In the genomic region with DNA sequence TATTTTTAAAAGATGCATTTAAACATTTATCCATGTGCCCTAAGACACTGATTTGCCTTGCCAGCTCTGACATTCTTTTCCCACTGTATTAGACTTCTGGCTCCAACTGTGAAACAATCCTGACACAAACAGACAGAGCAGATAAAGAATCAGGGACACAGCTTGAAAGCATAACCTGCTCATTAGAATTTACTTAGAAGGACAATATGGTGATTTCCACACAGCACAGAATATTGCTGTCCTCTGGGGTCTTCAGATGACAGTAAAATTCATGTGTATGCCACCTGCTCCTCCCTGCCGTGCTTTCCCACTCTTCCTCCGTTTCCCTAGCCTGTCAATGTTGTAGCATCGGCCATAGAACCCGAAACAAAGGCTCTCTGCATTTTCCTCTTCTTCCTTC, we compare ENCODE assay signal across 18 mouse cellular contexts.
A peak's percentile ranks its signal among the peaks of the same experiment; 100 is the strongest.
DNase-seq lines count a peak whose midpoint lies in the region; ATAC-seq lines count a peak whose summit lies in the region.
"Had no signal": no experiment of that assay in that cellular context is flagged by ENCODE, and none has a peak within 500 bp of the region (broad histone marks: within the 10 kb centered on the region; RNA-seq: fewer than 3 reads in every experiment).

No protein-coding gene starts in this region.

- WGBS in hindbrain, embryonic 14.5 days = 50% methylated on average over 4 of the region's 4 CpGs
- 78% methylated on average over 4 of the region's 4 CpGs for WGBS in hindbrain, embryonic 10.5 days
- WGBS in neural tube, embryonic 12.5 days = 73% methylated on average over 4 of the region's 4 CpGs
- WGBS in neural tube, embryonic 15.5 days = 44% methylated on average over 4 of the region's 4 CpGs
- 53% methylated on average over 4 of the region's 4 CpGs for WGBS in neural tube, embryonic 14.5 days

- no peak overlapping the region for H3K9ac ChIP-seq in hindbrain, embryonic 14.5 days
- no peak overlapping the region for H3K9ac ChIP-seq in neural tube, embryonic 12.5 days
- no peak overlapping the region for H3K9ac ChIP-seq in neural tube, embryonic 15.5 days (replicated peaks)
- H3K9ac ChIP-seq in neural tube, embryonic 14.5 days (replicated peaks; ENCODE audit: low read depth, low read length) = no peak overlapping the region
- H3K9ac ChIP-seq: embryonic facial prominence, embryonic 12.5 days; forebrain, embryonic 13.5 days; forebrain, embryonic 15.5 days had no signal

- H3K4me3 ChIP-seq in hindbrain, embryonic 14.5 days (replicated peaks; ENCODE audit: low read length) = no peak overlapping the region
- H3K4me3 ChIP-seq in hindbrain, embryonic 10.5 days = no peak overlapping the region
- no peak overlapping the region for H3K4me3 ChIP-seq in neural tube, embryonic 12.5 days
- no peak overlapping the region for H3K4me3 ChIP-seq in neural tube, embryonic 15.5 days (replicated peaks)
- no peak overlapping the region for H3K4me3 ChIP-seq in neural tube, embryonic 14.5 days (ENCODE audit: low read depth, low read length)
- H3K4me3 ChIP-seq: embryonic facial prominence, embryonic 10.5 days; embryonic facial prominence, embryonic 12.5 days; forebrain, embryonic 13.5 days; forebrain, embryonic 15.5 days had no signal

- H3K27me3 ChIP-seq in hindbrain, embryonic 14.5 days (ENCODE audit: control insufficient read depth, insufficient read depth, low read length) = no peaks in the 10 kb centered on the region
- H3K27me3 ChIP-seq in hindbrain, embryonic 10.5 days (ENCODE audit: insufficient read depth, poor library complexity, severe bottlenecking) = no peaks in the 10 kb centered on the region
- no peaks in the 10 kb centered on the region for H3K27me3 ChIP-seq in neural tube, embryonic 12.5 days (replicated peaks)
- H3K27me3 ChIP-seq in neural tube, embryonic 15.5 days (replicated peaks) = no peaks in the 10 kb centered on the region
- H3K27me3 ChIP-seq in neural tube, embryonic 14.5 days (ENCODE audit: control insufficient read depth, insufficient read depth, low read length) = no peaks in the 10 kb centered on the region
- H3K27me3 ChIP-seq: embryonic facial prominence, embryonic 12.5 days; forebrain, embryonic 13.5 days; forebrain, embryonic 15.5 days had no signal

- no peaks in the 10 kb centered on the region for H3K36me3 ChIP-seq in hindbrain, embryonic 14.5 days (replicated peaks; ENCODE audit: control insufficient read depth, insufficient read depth)
- no peaks in the 10 kb centered on the region for H3K36me3 ChIP-seq in hindbrain, embryonic 10.5 days
- no peaks in the 10 kb centered on the region for H3K36me3 ChIP-seq in neural tube, embryonic 12.5 days
- H3K36me3 ChIP-seq in neural tube, embryonic 15.5 days = no peaks in the 10 kb centered on the region
- H3K36me3 ChIP-seq in neural tube, embryonic 14.5 days (ENCODE audit: control insufficient read depth, insufficient read depth, low read length) = no peaks in the 10 kb centered on the region
- H3K36me3 ChIP-seq: embryonic facial prominence, embryonic 10.5 days; embryonic facial prominence, embryonic 12.5 days; forebrain, embryonic 15.5 days had no signal

- peak overlapping the region; percentile 33; the same call in 1 of the 2 replicates for H3K27ac ChIP-seq in hindbrain, embryonic 14.5 days
- H3K27ac ChIP-seq in hindbrain, embryonic 10.5 days = no peak overlapping the region
- no peak overlapping the region for H3K27ac ChIP-seq in neural tube, embryonic 12.5 days
- no peak overlapping the region for H3K27ac ChIP-seq in neural tube, embryonic 15.5 days (replicated peaks)
- H3K27ac ChIP-seq in neural tube, embryonic 14.5 days (ENCODE audit: low read depth, low read length) = no peak overlapping the region
- H3K27ac ChIP-seq: embryonic facial prominence, embryonic 10.5 days; embryonic facial prominence, embryonic 12.5 days; forebrain, embryonic 13.5 days; forebrain, embryonic 15.5 days had no signal

- H3K9me3 ChIP-seq in hindbrain, embryonic 14.5 days (ENCODE audit: control insufficient read depth, low read length) = no peaks in the 10 kb centered on the region
- no peaks in the 10 kb centered on the region for H3K9me3 ChIP-seq in hindbrain, embryonic 10.5 days
- H3K9me3 ChIP-seq in neural tube, embryonic 12.5 days = no peaks in the 10 kb centered on the region
- H3K9me3 ChIP-seq in neural tube, embryonic 15.5 days (replicated peaks) = no peaks in the 10 kb centered on the region
- H3K9me3 ChIP-seq in neural tube, embryonic 14.5 days (ENCODE audit: control insufficient read depth, low read length) = no peaks in the 10 kb centered on the region
- H3K9me3 ChIP-seq: embryonic facial prominence, embryonic 10.5 days; embryonic facial prominence, embryonic 12.5 days; forebrain, embryonic 13.5 days; forebrain, embryonic 15.5 days had no signal

- ATAC-seq in hindbrain, embryonic 14.5 days (ENCODE audit: low FRiP score) = no peak
- ATAC-seq in neural tube, embryonic 12.5 days (ENCODE audit: low FRiP score, low read depth) = peak; percentile 50; the same call in 1 of the 2 replicates
- no peak for ATAC-seq in neural tube, embryonic 15.5 days (ENCODE audit: low FRiP score)
- 0 out of 2 replicates have a peak, but pooled peaks have one; percentile 31 for ATAC-seq in neural tube, embryonic 14.5 days (ENCODE audit: low read depth)
- ATAC-seq: forebrain, embryonic 13.5 days; forebrain, embryonic 15.5 days had no signal

- H3K4me1 ChIP-seq in hindbrain, embryonic 14.5 days (replicated peaks; ENCODE audit: control insufficient read depth, insufficient read depth, low read length) = no peaks in the 10 kb centered on the region
- H3K4me1 ChIP-seq in hindbrain, embryonic 10.5 days (replicated peaks) = no peaks in the 10 kb centered on the region
- H3K4me1 ChIP-seq in neural tube, embryonic 12.5 days = no peaks in the 10 kb centered on the region
- no peaks in the 10 kb centered on the region for H3K4me1 ChIP-seq in neural tube, embryonic 15.5 days
- no peaks in the 10 kb centered on the region for H3K4me1 ChIP-seq in neural tube, embryonic 14.5 days (ENCODE audit: control insufficient read depth, insufficient read depth, low read length)
- H3K4me1 ChIP-seq: embryonic facial prominence, embryonic 10.5 days; embryonic facial prominence, embryonic 12.5 days; forebrain, embryonic 13.5 days; forebrain, embryonic 15.5 days had no signal

- H3K4me2 ChIP-seq in hindbrain, embryonic 14.5 days (replicated peaks) = no peak overlapping the region
- no peak overlapping the region for H3K4me2 ChIP-seq in neural tube, embryonic 12.5 days (replicated peaks)
- H3K4me2 ChIP-seq in neural tube, embryonic 15.5 days = no peak overlapping the region
- no peak overlapping the region for H3K4me2 ChIP-seq in neural tube, embryonic 14.5 days (ENCODE audit: low read depth, low read length)
- H3K4me2 ChIP-seq: embryonic facial prominence, embryonic 12.5 days; forebrain, embryonic 13.5 days; forebrain, embryonic 15.5 days had no signal

- no peak for DNase-seq in hindbrain, embryonic 14.5 days (ENCODE audit: low spot score)
- DNase-seq in hindbrain, embryonic 10.5 days (ENCODE audit: low spot score) = no peak
- no peak for DNase-seq in gastrocnemius, postnatal 4 days (ENCODE audit: low spot score in 2 of 2)
- DNase-seq: adrenal gland, adult 2 months; adrenal gland, postnatal 10 days; adrenal gland, postnatal 36 days; cerebellum, adult 11-12 months; cerebellum, adult 2 months; cerebellum, adult 9-10 months; cerebellum, postnatal 10 days; cerebellum, postnatal 25 days had no signal

Comparison
In these comparisons a context has a peak if more than half of its experiments do, and no peak if none do; other contexts are left out.
1. ATAC-seq: peak in neural tube, embryonic 12.5 days (single experiment) and neural tube, embryonic 14.5 days (single experiment); none in hindbrain, embryonic 14.5 days (single experiment) and neural tube, embryonic 15.5 days (single experiment).